Mouse (Mus musculus) cerebellum, postnatal 10 days (tissue): ENCODE results near the gene Cdc42ep4.

Experiments
- DNase-seq, 2 experiments: peaks; one replicate each; pipeline ENCODE4 v3.0.0; 2021; ENCODE audit warnings: mixed read lengths in 2 of 2

Cdc42ep4 gene

GRCm38 (mm10) chr11:113748797-113749521, 2.7 kb downstream of the Cdc42ep4 start:
- peak in 1 of 2 experiments; percentile 32 for DNase-seq

- no peak for DNase-seq
Measured at GRCm38 (mm10) chr11:113747725-113748380, 3.8 kb downstream of the Cdc42ep4 start.

GRCm38 (mm10) chr11:113747056-113747455, 4.6 kb downstream of the Cdc42ep4 start:
- DNase-seq: no peak

GRCm38 (mm10) chr11:113745961-113746360, 5.7 kb downstream of the Cdc42ep4 start:
- no peak for DNase-seq

DNA sequence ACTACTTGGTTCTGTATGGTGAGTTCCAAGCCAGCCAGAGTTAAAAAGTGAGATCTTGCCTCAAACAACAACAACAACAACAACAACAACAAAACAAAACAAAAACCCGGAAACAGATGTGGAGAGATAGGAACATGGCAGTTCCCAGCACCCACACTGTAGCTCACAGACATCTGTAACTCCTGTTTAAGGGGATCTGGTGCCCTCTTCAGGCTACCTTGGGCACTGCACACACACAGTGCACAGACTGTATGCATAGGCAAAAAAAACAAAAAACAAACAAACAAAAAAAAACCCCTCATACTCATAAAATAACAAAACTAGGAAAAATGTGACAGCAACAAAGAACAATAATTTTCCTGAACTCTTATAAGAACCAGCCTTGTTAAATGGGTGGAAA, 8.7 kb downstream of the Cdc42ep4 start:
- no peak for DNase-seq

- no peak for DNase-seq
Measured at GRCm38 (mm10) chr11:113740100-113740499, 11.6 kb downstream of the Cdc42ep4 start.

- peak; percentile 50 to 52 for DNase-seq
Measured at GRCm38 (mm10) chr11:113739213-113739612, 12.5 kb downstream of the Cdc42ep4 start.

- no peak for DNase-seq
Measured at GRCm38 (mm10) chr11:113737912-113738311, 13.8 kb downstream of the Cdc42ep4 start.

DNA sequence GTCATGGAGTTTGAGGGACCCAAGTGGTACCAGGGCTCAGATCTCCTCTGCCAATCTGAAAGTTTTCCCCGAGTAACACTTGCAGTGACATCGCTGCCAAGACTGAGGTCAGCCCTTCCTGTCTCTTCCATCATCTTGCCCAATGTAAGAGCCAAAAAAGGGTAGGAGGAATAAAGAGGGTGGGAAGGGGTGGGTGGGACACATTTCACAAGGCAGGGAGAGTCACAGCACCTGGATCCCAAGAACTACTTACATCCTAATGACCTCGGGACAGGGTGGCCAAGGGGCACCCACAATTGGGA, 14.2 kb downstream of the Cdc42ep4 start:
- DNase-seq: no peak

- no peak for DNase-seq
Measured at GRCm38 (mm10) chr11:113736848-113737552, 14.7 kb downstream of the Cdc42ep4 start.

DNA sequence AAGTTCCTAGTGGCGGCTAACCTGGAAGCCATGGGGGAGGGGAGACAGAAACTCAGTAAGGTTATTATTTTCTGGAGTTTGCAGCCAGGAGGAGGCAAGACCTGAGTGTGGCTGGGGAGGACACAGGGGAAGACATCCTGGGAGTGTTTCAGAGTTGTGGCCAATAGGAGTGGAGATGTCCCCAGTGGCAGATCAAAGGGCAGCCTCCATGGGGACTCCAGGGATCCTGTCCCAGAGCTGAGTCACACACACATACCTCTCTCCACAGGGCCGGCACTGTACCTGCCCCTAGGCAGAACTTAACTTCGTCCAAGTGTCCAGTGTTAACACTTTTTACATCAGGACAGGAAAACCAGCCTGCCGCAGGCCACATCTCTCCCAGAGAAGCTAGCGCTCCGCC, 16.5 kb downstream of the Cdc42ep4 start:
- no peak for DNase-seq

DNA sequence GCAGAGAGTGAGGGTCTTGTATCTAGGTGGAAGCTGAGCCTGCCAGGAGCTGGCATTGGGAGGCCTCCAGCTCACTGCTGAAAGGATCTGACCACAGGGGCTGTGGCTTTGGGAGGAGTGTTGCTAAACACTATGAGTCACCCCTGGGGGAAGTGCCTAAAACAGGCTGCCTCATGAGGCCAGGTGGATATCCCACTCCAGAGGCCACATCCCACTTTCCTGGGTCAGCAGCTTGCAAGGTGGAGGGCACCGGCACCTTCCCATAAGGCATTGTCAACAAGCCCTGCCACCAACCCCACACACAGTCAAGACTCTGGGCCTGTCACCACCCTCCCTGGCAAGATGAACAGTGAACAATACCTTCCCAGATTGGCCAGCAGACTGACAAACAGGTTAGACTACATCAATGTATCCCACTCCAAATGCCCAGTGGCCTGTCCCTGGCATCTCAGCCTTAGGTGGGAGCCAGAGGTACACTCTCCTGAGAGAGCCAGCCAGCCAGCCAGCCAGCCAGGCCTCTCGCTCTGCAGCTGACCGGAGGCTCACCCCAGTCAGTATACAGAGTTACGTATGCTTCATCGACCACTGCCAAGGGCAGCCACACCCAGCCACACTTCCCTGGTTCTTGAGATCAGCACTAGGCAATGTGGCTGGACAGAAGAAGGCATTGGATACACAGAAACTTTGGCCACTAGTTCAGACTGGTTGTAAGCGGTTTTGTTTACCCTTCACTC, 17.9 kb downstream of the Cdc42ep4 start:
- no peak for DNase-seq

DNA sequence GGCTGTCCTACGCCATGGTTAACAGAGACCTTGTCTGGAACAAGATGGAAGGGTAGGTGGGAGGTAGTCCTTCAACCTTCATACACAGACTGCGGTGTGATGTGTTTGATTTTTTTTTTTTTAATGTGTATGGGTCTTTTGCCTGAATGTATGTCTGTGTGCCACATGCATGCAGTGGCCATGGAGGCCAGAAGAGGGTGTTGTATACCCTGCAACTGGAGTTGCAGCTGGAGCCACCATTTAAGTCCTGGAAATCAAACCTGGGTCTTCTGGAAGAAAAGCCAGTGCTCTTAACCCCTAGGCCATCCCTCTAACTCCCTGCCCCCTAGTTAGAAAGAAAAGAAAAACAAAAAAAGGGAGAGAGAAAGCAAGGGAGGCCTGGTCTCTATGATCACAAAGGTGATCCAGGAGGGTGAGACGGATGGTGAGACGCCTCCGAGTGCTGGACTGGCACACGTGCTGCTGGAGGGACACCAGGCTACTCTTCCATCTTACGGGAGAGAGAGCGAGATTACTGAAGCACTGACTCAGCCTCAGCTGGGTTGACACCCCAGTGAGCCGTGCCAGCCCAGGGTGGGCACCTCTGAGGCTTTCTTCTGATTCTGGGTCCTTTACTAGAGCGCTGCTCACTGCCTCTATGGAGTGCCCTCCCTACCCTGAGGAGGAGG, 19.6 kb downstream of the Cdc42ep4 start:
- DNase-seq: no peak

DNA sequence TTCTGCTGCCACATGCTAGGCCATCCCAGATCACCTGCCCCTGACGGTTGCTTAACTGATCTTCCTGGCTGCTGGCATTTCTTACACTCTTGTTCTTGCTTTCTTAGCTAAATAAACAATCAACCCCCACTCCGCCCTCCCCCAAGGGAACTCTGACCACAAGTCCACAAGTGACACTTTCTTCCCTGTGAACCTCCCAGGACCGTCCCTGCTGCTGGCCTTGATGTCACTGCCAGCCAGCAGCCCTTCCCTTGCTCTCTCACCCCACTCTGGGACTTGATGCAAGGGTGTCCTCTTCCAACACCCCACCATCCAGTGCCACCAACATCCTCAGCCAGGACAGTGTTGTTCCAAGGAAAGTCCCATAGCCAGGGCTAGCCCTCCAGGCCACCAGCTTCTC, 20.8 kb downstream of the Cdc42ep4 start:
- DNase-seq: no peak

DNA sequence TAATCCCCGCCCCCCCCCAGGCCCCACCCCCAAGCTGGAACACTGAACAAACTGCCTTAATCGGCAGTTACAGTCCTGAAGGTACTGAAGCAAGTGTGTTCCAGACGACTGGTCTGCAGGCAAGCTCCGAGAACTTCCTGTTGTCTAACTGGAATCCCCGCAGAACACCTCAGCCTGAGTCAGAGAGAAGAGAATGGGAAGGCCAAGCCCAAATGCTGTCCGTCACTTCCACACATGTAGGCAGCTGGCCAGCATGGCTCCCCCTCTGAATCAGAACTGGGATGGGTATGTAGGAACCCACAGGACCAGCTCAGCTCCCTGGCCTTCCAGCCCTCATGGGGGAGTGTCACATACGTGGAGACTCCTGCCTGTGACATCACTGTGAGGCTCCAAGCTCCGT, 21.8 kb downstream of the Cdc42ep4 start:
- DNase-seq: no peak

GRCm38 (mm10) chr11:113729239-113729638, 22.4 kb downstream of the Cdc42ep4 start:
- no peak for DNase-seq

DNA sequence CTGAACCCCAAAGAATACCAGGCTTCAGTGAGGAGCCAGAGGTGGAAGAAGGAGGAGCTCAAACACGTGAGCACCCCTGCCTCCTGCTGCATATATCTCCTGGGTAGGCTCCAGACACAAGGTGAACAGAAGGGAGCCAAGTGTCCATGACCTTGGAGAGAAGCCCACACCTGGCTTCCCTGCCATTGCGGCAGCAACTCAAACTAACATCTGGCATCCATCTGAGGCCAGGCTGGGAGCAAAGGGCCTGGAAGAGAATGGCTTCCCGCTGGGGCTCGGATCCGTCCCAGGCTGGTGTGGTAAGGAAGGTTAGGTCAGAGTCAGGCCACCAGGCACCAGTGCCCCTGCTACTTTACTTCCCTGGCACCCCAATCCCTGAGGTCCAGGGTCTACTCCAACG, 23.7 kb downstream of the Cdc42ep4 start:
- peak in 1 of 2 experiments; percentile 27 for DNase-seq

- DNase-seq: no peak
Measured at GRCm38 (mm10) chr11:113726994-113727888, 24.4 kb downstream of the Cdc42ep4 start.

DNA sequence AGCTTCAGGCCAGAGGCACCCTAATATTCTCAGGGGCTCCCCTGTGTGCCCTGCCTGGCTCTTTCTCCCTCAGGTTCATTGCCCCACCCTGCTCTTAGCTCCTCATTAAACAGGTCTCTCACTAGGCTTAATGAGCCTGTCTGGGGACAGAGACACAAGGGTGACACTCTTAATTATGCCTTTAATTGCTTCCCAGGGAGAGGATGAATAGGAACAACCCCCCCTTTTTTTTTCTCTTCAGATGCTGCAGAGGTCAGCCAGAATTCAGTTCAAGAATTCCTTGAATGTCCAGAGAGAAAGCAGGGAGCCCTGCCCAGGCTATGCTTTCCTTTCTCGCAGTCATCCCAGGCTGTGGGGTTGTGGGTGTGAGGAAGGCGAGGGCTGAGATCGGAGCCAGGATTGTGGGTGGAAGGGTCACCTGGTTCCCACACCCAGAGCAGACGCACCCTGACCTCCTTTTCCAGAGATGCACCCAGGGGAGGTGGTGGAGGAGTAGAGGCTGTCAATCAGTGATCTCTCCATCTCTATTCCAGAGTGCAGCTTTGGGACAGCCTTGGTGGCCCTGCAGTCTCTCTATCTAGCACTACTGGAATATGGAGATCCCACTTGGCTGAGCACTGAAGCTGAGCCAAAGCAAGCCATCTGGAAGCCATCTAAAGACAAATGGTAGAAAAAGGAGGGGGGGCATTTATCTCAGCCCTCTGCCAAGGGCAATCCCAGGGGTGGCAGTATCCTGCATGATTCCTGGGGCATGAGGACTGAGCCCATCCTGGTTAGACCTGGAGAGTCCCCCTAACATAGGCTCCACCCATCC, 26.2 kb downstream of the Cdc42ep4 start:
- DNase-seq: peak; percentile 65 to 77

GRCm38 (mm10) chr11:113722405-113723090, 29.1 kb downstream of the Cdc42ep4 start:
- peak; percentile 64 to 74 for DNase-seq
